Mouse (Mus musculus) kidney, adult 2 months (tissue): ENCODE results near the gene Eci3.

Experiments
- CTCF ChIP-seq: fragments of 200-500 bp; conservative IDR thresholded peaks from 2 replicates; pipeline ENCODE4 v1.5.1; 2011; ENCODE audit warnings: low read depth, mild to moderate bottlenecking, control low read depth, low read length, moderate library complexity, mixed read lengths; ENCODE audit not compliant: insufficient read depth, insufficient read length
- POLR2A ChIP-seq: fragments of 200-500 bp; IDR thresholded peaks from one replicate; pipeline ENCODE4 v1.6.1; 2011; ENCODE audit warnings: low read depth, low read length, control low read depth

DNA sequence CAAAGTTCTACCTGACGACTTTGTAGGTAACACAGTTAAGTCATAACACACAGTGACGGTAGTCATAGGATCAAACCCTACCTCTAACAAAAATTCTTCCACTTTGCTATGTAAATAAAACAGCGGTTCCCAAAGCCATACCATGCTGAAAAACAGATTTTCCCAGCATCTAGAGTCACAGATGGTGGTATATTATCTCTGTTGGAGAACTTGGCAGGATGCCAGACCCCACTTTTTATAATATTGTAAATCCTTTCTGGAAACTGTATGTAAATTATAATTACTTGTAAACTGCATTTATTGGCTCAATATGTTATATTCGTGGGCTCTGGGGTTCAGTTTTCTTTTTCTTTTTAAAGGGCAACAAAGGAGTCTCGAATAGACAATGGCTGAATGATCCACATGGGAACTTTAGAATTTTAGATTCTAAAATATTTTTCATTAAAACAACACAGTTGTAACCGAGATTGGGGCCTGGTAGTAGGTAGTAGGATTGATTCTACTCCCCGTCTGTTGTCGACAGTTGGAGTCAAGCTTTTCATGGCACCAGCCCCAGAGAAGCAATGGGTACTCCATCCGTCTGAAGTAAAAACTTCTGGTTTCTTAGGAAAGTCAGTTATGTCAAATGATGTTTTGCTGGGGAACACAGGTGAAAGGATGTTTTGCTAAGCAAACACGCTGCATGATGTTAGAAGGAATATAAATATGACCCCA lies 28.5 kb downstream of the Eci3 start:
- no peak for TF ChIP-seq POLR2A
- TF ChIP-seq CTCF = no peak
